Mouse (Mus musculus) layer of hippocampus, adult 11-12 months (tissue): ENCODE measurements around the gene Rorc.

Experiments
- DNase-seq: peaks from one replicate; pipeline ENCODE4 v3.0.0; 2022; ENCODE audit warnings: low spot score

The Rorc gene

DNA sequence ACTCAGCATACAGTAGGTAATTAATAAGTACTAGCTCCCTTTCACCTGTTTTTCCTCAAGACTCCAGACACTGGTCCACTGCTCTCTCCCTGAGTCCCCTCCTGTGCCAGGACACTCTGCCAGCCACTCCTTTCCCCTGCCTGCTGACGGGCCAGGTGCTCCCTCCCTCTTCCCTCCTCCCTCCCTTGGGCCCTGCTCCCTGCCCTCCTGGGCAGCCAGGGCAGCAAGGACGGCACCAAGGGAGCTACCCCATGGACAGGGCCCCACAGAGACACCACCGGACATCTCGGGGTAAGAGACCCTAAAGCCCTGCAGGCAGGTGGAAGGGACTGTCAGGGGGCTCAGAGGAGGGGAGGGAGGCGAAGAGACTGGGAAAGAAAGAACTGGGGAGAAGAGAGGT is at the start of gene Rorc:
Gene Rorc, plus strand, starts transcription at position 154 of the 400 bp plus-strand sequence.
- no peak for DNase-seq

DNA sequence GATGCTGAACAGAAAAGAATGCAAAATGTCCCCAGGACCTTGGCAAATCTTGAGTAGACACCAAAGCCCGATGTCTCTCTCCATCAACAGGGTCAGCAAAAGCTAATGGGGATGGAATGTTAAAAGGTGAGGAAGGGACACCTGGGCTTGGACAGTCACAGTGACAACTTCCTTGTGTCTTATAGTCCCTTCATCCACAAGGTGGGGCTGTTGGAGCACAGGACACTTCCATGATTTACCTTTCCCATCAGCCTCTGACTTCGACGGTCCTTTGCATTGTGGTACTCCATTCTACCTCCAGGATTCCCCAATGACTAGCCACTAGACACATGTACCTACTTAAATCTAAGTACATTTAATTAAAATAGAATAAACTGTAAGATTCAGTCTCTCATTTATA is 43.9 kb upstream of the Rorc start:
- no peak for DNase-seq

DNA sequence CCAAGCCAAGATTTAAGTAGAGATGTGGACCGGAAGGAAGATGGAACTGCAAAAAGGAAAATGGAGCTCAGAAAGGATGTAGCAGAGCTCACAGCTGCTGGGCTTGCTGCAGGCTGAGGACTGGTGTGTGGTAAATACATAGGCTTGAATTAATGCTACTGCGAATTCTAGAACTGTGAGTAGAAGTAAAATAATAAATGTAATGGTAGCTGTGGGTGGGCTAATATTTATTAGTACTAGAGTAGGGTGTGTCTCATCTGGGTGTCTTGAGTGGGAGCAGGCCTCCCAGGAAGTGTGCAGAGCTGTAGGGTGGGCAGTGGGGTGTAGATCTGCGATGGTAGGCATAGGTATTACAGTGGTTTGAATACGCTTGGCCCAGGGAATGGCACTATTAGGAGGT is 38.2 kb upstream of the Rorc start:
- no peak for DNase-seq

DNA sequence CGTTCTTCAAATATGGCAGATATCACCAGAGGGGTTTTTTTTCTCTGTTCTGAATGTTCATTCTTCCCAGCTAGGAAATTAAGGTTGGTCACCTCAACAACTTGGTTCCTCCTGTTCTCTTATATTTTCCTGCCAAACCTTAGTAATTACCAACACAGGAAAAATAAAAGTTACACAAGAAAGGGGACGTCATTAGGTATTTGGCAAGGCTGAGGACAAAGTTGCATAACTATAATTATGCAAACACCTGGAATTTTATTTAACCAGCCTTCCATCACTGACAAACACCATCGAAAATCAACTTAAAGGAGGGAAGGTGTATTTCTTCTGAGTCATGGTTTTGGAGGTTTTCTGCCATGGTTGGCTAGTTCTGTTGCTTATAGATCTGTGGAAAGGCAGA is 34.1 kb upstream of the Rorc start:
- DNase-seq = no peak

DNA sequence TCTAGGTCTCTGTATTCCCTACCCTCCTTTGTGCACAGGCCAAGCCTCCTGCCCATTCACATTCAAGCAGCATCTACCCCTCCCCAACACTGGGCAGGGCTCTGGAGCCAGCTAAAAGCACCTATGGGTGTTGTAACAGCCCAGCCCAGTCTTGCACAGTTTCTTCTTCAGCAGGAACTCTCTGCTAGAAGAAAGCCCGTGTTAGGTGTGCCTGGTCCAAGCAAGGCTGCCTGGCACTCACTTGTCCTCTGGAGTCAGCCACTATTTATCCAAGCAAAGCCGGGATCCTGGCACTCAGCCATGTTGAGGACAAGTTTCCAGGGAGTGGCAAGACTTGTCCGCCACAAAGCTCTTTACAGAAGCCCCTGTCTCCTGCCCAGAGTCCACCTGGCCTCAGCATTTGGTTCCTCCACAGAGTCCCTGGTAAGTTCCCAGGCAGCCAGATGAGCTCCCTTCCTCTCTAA is 30.6 kb upstream of the Rorc start, which contains the start of gene Them5:
Gene Them5, plus strand, starts transcription at position 141 of the 464 bp plus-strand sequence.
- DNase-seq = no peak

DNA sequence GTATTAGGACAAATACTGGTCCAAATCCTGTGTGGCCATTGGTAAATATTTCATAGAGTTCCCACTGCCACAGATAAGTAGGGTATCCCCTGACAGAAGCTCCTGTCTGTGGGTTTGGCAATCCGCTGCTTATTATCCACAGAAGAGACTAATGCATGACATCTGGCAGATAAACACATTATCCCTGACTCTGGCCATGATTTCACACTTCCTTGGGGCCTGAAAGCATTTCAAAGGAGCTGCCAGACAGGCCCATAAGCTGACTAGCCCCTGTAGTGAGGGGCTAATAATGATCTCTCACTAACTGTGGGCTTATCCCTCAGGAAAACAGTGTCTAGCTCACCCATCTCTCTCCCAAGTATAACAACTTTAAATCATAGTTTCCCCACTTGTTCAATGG is 30.0 kb upstream of the Rorc start:
- no peak for DNase-seq

DNA sequence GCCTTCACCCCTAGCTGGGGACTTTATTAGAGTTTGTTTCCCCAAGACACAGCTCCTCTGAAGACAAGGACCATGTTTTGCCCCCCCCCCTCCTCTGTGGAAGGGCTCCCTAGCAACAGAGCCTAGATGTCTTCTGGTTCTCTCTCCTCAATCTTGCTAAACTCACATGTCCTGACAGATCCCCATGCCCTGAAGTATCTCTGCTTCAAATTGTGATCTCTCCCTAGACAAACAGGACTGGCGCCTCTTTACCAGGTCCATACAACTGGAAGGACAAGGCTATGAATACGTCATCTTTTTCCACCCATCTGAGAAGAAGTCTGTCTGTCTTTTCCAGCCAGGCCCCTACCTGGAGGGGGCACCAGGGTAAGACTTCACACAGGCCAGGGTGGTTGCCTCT is 28.4 kb upstream of the Rorc start:
- no peak for DNase-seq

DNA sequence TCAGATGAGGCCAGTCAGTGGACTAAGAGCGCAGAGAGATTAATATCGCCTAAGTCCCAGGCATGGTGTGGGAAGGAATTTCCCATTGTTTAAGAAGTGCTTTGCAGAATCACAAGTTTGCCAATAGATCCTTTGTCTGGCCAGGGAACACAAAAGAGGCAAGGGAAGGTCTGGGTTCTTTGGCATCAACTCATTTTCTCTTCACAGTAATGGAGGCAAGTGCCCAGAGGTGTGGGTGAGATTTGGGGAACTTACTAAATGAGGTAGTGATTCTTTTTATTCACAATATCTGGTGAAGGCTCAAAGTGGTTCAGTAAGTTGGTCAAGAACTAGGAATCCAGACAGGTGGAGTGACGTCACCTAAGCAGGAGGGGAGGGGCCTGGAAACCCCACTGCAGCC is 27.7 kb upstream of the Rorc start:
- DNase-seq = no peak

DNA sequence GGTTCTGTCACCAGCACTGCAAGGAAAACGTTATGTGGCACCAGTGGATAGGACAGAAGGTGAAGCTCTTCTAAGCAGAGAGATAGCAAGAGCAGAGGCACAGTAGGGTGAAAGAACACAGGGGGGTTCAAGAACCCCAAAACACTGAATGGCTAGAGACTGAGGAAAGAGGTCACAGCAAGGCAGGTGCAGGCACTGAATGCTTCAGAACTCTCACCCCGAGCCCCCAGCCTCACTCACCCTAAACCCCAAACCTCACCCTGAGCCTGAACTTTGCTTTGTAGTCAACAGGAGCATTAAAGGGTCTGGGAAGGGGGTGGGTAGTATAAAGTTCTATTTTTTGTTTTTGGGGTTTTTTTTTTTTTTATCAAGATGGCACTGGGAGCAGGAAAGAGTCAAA is 24.4 kb upstream of the Rorc start:
- DNase-seq = no peak

DNA sequence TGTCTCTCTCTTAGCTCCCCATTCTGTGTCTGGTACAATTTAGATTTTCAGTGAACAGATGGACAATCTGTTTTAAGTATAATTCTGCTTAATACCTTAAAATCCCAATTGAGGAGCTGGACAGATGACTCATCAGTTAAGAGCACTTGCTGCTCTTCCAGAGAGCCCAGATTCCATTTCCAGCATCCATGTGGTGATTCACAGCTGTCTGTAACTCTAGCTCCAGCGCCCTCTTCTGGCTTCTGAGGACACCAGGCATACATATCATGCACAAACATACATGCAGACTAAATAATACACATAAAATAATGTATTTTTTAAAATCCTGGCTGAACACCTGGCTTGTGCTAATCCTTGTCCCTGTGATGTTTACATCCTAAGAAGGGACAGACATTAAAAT is 11.8 kb upstream of the Rorc start:
- DNase-seq = peak; percentile 41

DNA sequence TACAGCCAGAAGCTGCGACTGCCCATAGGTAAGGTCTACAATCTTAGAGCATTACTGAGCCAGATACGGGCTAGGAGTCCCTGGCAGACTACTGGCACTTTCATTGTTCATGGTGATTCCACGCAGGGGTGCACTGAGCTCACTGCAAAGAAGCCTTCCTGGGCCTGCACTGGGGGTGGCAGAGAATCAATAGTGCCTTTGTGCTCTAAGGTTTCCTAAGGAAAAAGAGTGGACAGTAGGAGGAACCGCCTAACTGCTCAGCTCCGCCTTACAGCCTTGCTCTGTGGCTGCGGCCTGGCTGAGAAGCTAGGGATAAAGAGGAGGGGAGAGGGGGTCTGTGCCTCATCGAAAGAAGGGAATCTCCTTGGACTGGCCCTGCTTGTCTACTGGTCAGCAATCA is 10.5 kb upstream of the Rorc start, which contains the start of gene C2cd4d:
Gene C2cd4d, plus strand, starts transcription at position 301 of the 400 bp plus-strand sequence.
- no peak for DNase-seq

DNA sequence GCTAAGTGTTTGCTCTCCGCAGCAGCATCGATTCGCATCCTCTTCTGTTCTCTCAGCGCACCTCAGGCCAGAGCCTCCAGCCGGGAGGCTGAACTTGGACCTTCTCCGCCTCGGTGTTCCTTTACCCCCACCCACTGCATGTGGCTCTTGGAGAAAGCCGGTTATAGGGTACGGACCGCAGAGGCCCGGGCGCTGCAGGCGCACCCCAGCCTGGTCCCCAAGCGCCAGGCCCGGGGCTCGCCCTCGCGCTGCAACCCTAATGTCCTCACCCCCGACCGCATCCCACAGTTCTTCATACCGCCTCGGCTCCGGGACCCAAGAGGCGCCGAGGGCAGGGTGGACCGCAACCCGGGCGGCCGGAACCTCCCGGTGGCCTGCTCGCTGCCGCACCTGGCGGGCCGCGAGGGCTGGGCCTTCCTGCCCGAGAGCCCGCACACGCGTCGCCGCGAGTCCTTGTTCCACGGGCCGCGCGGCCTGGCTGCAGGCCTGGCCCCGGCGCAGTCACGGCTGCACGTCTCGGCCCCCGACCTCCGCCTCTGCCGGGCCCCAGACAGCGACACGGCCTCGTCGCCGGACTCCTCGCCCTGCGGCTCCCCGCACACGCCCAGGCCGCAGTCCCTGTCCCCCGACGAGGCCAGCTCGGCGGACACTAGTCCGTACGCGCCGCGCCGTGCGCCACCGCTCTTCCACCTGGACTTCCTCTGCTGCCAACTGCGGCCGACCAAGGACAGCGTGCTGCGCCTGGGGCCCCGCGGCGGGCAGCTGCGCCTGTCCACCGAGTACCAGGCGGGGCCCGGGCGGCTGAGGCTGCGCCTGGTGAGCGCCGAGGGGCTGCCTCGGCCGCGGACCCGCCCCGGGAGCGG is 9.1 kb upstream of the Rorc start:
- DNase-seq = no peak

DNA sequence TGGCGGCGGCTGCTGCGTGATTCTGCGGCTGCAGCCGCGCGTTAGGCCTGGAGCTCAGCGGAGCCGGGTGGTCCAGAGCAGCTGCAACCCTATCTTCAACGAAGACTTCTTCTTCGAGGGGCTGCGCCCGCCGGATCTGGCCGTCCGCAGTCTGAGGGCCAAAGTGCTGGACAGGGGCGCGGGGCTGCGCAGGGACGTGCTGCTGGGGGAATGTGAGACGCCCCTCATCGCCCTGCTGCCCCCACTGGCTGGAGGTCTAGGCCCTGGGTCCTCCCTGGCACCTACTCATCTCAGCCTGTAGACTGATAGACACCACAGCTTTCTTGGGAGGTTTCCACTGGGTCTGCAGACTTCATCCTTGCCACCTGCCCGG is 8.5 kb upstream of the Rorc start:
- no peak for DNase-seq

DNA sequence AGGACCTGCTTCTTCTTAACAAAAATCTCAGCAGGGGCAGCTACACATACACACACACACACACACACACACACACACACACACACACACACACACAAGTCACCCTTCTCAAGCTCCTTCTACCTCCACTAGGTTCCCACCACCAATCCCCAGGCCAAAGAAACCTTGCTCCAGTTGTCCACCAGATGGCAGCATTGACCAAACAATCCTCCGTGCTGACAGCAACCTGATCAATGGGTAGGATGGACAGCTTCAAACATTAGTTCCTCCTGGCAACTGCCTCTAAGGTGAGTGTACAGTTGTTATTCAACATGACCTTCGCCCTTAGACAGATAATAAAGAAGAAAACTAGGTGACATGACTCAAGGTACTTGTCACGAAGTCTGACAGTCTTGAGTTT is 5.8 kb upstream of the Rorc start:
- peak; percentile 82 for DNase-seq

DNA sequence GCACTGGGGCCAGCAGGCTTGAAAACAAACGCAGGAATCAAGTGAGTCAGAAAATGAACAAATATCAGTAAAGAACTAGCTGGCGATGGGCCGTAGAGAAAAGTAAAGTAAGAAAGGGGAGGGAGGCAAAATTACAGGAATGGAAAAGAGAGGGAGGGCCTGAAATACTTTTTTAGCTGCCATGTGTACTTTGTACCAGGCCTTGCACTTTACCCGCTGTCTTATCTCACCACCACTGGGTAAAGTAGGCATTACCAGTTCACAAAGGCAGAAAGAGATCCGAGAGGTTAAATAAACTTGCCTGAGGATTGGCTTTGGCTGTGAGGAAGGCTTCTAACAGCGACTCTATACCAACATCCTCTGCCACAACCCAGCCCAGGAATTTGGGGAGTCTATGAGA is 5.1 kb upstream of the Rorc start:
- no peak for DNase-seq

DNA sequence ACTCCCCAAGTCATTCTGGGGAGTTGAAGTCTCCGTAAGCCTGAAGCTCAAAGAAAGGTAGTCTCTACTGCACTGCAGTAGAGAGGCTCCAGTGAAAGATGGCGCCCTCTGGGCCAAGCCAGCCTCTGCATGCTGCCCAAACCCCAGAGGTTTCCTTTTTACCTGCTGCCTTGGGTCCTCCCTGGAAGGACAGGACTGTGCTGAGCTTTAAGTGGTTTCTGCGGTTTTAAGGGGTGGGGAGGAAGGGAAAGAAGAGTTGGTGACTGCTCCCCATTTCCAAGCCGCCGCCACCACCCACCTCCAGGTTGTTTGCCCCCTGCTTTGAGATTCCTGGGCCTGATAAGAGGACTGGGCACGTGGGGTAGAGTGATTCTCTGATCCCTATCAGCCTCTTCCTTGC is 4.0 kb upstream of the Rorc start:
- DNase-seq = no peak

DNA sequence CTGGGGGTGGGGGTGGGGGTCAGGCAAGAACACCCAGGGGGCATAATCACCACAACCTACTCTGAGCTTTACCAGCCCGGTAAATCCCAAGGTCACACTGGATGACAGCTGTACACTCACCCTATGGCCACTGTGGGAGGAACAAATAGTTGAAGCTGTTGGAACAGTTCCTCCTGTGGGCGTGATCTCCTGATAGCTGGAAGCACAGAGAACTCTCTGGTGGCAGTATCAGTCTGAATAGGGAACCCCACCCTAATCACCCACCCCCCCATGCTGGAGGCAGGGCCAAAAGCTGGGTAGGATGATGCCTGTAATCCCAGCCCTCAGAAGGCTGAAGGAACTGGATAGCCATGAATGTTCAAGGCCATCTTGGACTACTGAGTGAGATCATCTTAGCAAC is 2.9 kb upstream of the Rorc start:
- DNase-seq = no peak

DNA sequence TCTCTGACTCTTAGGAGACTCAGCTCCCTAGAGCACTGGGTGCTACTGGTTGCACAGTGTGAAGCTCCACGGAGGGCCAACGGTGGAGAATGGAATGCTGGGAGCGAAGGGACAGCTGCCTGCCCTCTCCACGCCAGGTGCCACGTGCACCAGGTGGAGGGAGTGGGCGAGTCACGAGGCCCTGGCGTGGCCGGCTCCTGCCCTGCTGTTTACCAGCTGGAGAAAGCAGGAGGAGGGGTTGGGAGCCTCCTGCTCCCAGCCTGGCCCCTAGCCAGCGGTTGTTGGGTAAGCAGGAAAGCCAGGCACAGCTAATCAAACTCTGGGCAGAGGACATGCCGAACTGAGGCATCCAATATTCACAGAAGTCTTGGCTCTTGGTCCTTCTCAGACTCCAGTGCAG is 957 bp upstream of the Rorc start:
- peak; percentile 49 for DNase-seq

DNA sequence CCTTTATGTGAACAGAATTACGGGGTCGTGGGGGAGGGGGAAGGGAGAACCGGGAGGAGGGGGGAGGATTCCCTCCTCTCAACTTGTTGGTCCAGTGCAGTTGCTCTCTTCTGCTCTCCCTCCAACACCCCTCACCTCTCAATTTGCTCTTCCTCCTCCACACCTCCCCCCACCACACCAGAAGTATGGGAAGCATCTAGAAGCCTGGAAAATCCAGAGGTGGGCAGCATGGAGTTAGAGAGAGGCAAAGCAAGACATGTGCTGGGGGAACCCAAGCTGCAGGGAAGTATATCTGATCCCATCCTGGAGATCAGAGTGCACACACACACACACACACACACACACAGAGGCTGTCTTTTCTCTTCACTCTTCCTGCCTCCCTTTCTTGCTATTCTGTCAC is 556 bp upstream of the Rorc start:
- no peak for DNase-seq

DNA sequence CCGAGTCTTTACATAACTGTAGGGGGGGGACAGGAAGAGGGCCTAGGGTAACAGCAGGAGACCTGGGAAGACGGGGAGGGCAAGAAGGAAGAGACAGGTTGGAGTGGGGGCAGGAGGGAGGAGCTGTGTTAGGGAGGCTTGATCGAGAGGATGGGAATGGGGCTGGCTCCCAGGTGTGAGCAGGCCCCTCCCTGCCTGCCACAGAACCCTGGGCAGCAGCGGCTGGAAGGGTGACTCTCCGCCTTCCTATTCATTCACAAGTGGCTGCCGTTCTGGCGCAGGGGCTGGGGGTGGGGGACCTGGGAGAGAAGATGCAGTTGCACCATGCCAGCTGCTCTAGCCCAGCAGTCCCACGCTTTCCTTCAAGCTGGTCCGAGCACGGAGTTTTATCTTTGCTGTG is 496 bp downstream of the Rorc start:
- DNase-seq = no peak

DNA sequence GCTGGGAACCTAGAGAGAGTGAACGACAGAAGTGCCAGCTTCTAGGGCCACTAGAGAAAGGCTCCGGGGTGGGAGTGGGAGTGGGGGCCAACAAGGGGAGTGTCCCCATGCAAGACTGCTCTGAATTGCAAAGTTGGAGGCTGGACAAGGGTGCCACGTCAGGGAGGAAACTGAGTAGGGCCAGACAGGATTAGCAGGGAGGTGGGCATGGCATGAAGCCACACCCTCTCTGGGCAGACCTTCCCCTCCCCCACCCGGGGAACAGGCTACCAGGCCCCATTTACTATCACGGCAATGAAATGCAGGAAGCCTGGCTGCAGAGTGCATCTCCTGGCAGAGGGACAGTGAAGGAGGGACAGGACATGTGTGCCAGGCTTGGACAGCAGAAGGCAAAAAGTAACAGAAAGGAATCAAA is 1.0 kb downstream of the Rorc start:
- no peak for DNase-seq

DNA sequence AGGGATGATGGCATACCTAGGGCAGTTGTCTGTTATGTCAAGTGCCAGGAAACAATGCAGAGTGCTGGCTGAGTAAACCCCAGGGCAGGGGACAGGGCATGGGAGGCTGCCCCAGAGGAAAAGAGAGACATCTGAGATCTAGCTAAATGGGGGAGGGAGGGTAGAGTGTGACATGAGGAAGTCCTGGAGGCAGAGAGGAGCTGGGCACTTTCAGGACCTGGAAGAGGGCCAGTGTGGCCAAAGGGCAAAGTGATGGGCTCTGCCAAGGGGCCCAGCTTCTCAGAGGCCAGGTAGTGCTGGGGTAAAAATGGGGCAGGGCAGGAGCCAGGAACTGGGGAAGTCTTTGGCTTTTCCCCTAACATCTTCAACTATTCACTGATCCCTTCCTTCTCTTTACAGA is 2.0 kb downstream of the Rorc start:
- DNase-seq = no peak

DNA sequence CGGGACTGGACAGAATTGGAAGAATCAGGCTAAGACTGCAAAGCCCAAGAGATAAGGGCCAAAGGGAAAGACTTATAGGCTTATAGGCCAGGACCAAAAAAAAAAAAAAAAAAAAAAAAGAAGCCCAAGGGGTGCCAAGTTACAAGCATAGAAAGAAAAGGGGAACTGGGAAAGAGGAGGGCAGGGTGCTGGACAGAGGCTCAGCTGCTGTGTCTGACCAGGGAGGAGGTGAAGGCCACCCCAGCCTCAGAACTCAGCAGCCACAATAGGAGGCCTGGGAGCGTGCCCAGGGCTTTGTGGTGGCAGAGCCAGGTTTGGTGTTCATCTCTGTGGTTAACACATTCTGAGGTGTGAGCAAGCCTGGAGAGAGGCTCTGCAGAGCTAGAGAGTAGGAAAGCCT is 2.6 kb downstream of the Rorc start:
- no peak for DNase-seq

DNA sequence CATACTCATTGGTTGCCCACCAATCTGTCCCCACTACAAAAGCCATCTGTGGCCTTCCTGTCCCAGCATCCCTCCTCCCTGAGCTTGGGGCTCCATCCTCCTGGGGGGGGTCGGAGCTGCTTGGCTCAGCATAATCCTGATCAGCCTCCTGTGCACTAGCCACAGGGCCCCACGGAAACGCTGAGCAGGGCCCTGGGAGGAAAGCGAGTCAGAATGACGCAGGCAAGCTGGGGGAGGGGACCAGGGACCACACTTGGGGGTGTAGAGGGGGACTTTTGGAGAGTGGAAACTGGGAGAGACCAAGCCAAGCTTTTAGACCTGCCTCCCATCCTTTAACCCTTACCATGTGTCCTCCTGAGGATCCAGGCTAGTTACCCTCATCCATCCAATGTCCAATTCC is 3.3 kb downstream of the Rorc start:
- no peak for DNase-seq
